Mouse (Mus musculus) testis, adult 2 months (tissue): Measurements from ENCODE around the gene Klrg1. TPM values are rescaled to one million over a fixed set of nuclear protein-coding genes. Genes with fewer than 3 reads are reported as not detected.

ENCODE experiments used
- H3K27ac ChIP-seq: fragments of 200-500 bp; 2 replicates; pipeline ENCODE4 v1.5.1; 2012; ENCODE audit warnings: low read depth, low read length; ENCODE audit not compliant: control insufficient read depth, insufficient read depth
- H3K27me3 ChIP-seq: fragments of 200-500 bp; 2 replicates; pipeline ENCODE4 v1.6.1; 2012; ENCODE audit warnings: mild to moderate bottlenecking, low read length, moderate library complexity; ENCODE audit not compliant: control insufficient read depth, insufficient read depth
- H3K36me3 ChIP-seq: fragments of 200-500 bp; 2 replicates; pipeline ENCODE4 v1.6.1; 2012; ENCODE audit warnings: mild to moderate bottlenecking, low read length; ENCODE audit not compliant: control insufficient read depth, insufficient read depth
- H3K4me1 ChIP-seq: fragments of 200-500 bp; 2 replicates; pipeline ENCODE4 v1.6.1; 2012; ENCODE audit warnings: low read length; ENCODE audit not compliant: control insufficient read depth, insufficient read depth
- H3K4me3 ChIP-seq: fragments of 200-500 bp; 2 replicates; pipeline ENCODE4 v1.5.1; 2012; ENCODE audit warnings: low read depth, mild to moderate bottlenecking, low read length, moderate library complexity, mixed read lengths; ENCODE audit not compliant: control insufficient read depth
- CTCF ChIP-seq: fragments of 200-500 bp; IDR thresholded peaks from 2 replicates; pipeline ENCODE4 v1.5.1; 2012; ENCODE audit warnings: low read depth, mild to moderate bottlenecking, inconsistent platforms, low read length, moderate library complexity; ENCODE audit not compliant: control insufficient read depth, insufficient read depth, insufficient replicate concordance
- POLR2A ChIP-seq: fragments of 200-500 bp; IDR thresholded peaks from 2 replicates; pipeline ENCODE4 v1.6.1; 2012; ENCODE audit warnings: low read depth, mild to moderate bottlenecking, inconsistent platforms, low read length, moderate library complexity; ENCODE audit not compliant: control insufficient read depth
- polyA plus RNA-seq: library from polyadenylated mRNA; depleted of rRNA; stranded (reverse); fragments of >200 nt; gene quantifications from 2 replicates; pipeline ENCODE4 v1.2.3, GENCODE M21; 2012

The Klrg1 gene
- polyA plus RNA-seq, 1 experiment: 0.16 TPM

DNA sequence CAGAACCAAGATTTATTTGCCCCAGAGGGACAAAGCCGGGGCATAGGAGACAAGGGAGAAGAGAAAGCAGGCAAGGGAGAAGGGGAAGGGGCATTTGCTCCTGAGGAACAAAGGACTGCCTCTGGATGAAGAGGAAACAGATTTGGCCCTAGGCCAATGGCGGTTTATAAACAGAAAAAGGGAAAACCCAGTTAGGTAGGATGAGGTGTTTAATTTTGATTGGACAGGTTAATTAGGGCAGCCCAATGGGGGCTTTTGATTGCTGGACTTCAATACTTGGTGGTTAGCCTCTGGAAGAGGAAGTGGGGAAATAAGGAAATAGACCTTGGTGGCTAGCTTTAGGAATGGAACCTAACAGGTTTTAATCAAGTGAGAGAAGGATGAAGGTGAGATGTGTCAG is 9.5 kb upstream of the Klrg1 start:
- TF ChIP-seq POLR2A (no peak), CTCF (no peak)
- Histone ChIP-seq H3K27me3 (no peaks in the 10 kb centered on the region), H3K27ac (no peak overlapping the region), H3K36me3 (no peaks in the 10 kb centered on the region), H3K4me3 (no peak overlapping the region), H3K4me1 (no peaks in the 10 kb centered on the region)

GRCm38 (mm10) chr6:122291735-122292134 is 9.1 kb upstream of the Klrg1 start:
- Histone ChIP-seq H3K27me3 (no peaks in the 10 kb centered on the region), H3K36me3 (no peaks in the 10 kb centered on the region), H3K4me3 (no peak overlapping the region), H3K27ac (no peak overlapping the region), H3K4me1 (no peaks in the 10 kb centered on the region)
- no peak for TF ChIP-seq POLR2A
- TF ChIP-seq CTCF: no peak

- no peak overlapping the region for H3K27ac ChIP-seq
These were observed 8.6 kb upstream of the Klrg1 start for GRCm38 (mm10) chr6:122291264-122291663.

DNA sequence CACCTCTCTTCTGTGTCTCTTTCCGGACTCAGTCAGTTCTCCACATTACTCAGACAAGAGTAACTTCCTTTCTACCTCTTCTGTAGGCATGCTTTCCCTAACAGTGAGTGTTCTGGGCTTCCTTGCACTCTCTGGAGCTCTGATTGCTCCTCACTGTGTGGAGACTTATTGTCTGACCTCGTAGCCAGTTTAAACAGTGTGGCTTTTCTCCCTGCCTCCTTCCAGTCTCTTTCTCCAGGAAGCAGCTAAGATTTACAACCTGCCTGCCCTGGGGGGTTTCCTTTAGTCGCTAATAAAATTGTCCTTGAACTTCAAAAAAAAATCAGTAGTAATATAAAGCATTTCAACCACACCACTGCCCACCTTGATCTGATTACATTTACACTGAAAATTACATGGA is 7.6 kb upstream of the Klrg1 start:
- no peak for TF ChIP-seq POLR2A
- TF ChIP-seq CTCF: no peak
- Histone ChIP-seq H3K4me3 (no peak overlapping the region), H3K27ac (no peak overlapping the region), H3K27me3 (no peaks in the 10 kb centered on the region), H3K4me1 (no peaks in the 10 kb centered on the region), H3K36me3 (no peaks in the 10 kb centered on the region)

More at GRCm38 (mm10) chr6:122291264-122291663, 8.6 kb upstream of the Klrg1 start:
- Histone ChIP-seq H3K4me1 (no peaks in the 10 kb centered on the region), H3K36me3 (no peaks in the 10 kb centered on the region), H3K27me3 (no peaks in the 10 kb centered on the region), H3K4me3 (no peak overlapping the region)
- TF ChIP-seq CTCF (no peak), POLR2A (no peak)

- Histone ChIP-seq H3K4me1 (no peaks in the 10 kb centered on the region), H3K27me3 (no peaks in the 10 kb centered on the region), H3K4me3 (no peak overlapping the region), H3K27ac (no peak overlapping the region), H3K36me3 (no peaks in the 10 kb centered on the region)
- TF ChIP-seq POLR2A (no peak), CTCF (no peak)
These were observed 6.6 kb upstream of the Klrg1 start for GRCm38 (mm10) chr6:122289313-122289712.

- H3K4me3 ChIP-seq: no peak overlapping the region
- no peak overlapping the region for H3K27ac ChIP-seq
- H3K4me1 ChIP-seq: no peaks in the 10 kb centered on the region
- H3K36me3 ChIP-seq: no peaks in the 10 kb centered on the region
- H3K27me3 ChIP-seq: no peaks in the 10 kb centered on the region
- TF ChIP-seq POLR2A (no peak), CTCF (no peak)
These were observed 5.6 kb upstream of the Klrg1 start for GRCm38 (mm10) chr6:122288263-122288662.

DNA sequence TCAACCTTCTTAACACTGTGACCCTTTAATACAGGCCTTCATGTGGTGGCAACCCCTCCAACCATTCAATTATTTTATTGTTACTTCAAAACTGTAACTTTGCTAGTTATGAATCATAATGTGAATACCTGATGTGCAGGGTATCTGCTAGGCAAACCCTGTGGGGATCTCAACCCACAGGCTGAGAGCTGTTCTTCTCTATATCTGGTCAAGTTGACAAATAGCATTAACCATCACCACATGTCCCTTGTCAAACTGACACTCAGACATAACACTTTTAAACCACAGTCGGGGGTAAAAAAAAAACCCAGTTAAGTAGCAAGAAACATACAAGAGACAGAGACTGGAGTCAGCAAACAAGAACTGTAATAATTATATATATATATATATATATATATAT is 2.1 kb upstream of the Klrg1 start:
- Histone ChIP-seq H3K27ac (no peak overlapping the region), H3K36me3 (no peaks in the 10 kb centered on the region), H3K27me3 (no peaks in the 10 kb centered on the region), H3K4me1 (no peaks in the 10 kb centered on the region), H3K4me3 (no peak overlapping the region)
- no peak for TF ChIP-seq CTCF
- TF ChIP-seq POLR2A: no peak

DNA sequence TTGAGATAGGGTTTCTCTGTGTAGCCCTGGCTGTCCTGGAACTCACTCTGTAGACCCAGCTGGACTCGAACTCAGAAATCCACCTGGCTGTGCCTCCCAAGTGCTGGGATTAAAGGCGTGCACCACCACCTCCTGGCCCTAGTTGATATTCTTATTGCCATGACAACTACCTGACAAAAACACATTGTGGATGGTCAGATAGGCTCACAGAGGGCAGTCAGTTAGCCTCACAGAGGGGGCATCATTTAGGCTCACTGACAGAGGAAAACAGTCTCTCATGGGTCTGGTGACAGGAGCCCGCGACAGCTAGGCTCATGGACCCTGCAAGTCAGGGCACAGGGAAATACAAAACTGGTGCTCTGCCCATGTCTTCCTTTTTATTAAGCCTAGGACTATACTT is 1.6 kb upstream of the Klrg1 start:
- Histone ChIP-seq H3K4me1 (no peaks in the 10 kb centered on the region), H3K27me3 (no peaks in the 10 kb centered on the region), H3K4me3 (no peak overlapping the region), H3K36me3 (no peaks in the 10 kb centered on the region), H3K27ac (no peak overlapping the region)
- TF ChIP-seq POLR2A: no peak
- TF ChIP-seq CTCF: no peak

DNA sequence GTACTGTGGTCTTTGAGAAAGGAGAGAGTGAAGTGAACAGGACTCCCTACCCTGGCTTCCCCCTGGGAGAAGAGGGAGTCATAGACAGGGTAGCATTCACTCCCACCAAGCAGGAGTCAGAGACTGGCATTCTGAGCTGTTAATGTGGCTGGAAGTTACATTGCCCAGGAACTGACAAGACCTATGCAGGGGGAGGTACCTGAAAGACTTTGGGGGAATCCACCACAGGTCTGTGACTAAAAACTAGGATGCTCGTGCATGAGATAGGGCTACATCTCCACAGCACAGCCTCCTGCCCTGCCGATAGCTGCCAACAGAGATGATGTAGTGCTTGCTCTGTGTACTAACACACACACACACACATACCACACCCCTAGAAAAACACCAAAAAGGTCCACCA is 747 bp upstream of the Klrg1 start:
- Histone ChIP-seq H3K4me3 (no peak overlapping the region), H3K4me1 (no peaks in the 10 kb centered on the region), H3K27me3 (no peaks in the 10 kb centered on the region), H3K36me3 (no peaks in the 10 kb centered on the region), H3K27ac (no peak overlapping the region)
- TF ChIP-seq CTCF: no peak
- no peak for TF ChIP-seq POLR2A
